Mouse (Mus musculus) heart, adult 2 months (tissue): ENCODE data around the gene Mttp. TPM values are rescaled to one million over a fixed set of nuclear protein-coding genes. Genes with fewer than 3 reads are reported as not detected.
A peak's percentile ranks its signal among the peaks of the same experiment; 100 is the strongest.

ENCODE experiments used
- DNase-seq, 2 experiments: peaks; one replicate each; pipeline ENCODE4 v3.0.0; 2021
- H3K27ac ChIP-seq: fragments of 200-600 bp; 2 replicates; pipeline ENCODE4 v1.8.1; 2022
- H3K27me3 ChIP-seq: fragments of 200-500 bp; 2 replicates; pipeline ENCODE4 v1.6.1; 2012; ENCODE audit warnings: mild to moderate bottlenecking, low read length, inconsistent platforms, mixed read lengths; ENCODE audit not compliant: control insufficient read depth, insufficient read depth
- H3K36me3 ChIP-seq: fragments of 200-500 bp; 2 replicates; pipeline ENCODE4 v1.6.1; 2012; ENCODE audit warnings: low read length, inconsistent platforms; ENCODE audit not compliant: control insufficient read depth, insufficient read depth
- H3K4me1 ChIP-seq: fragments of 200-500 bp; 2 replicates; pipeline ENCODE4 v1.6.1; 2011; ENCODE audit warnings: low read length; ENCODE audit not compliant: control insufficient read depth, insufficient read depth
- H3K4me3 ChIP-seq: fragments of 200-600 bp; 2 replicates; pipeline ENCODE4 v1.8.1; 2022
- H3K79me2 ChIP-seq: fragments of 200-500 bp; replicated peaks from 2 replicates; pipeline ENCODE4 v1.6.1; 2012; ENCODE audit warnings: mild to moderate bottlenecking, inconsistent platforms, low read length, moderate library complexity, mixed read lengths; ENCODE audit not compliant: control insufficient read depth, insufficient read depth
- H3K9ac ChIP-seq: fragments of 200-500 bp; 2 replicates; pipeline ENCODE4 v1.6.1; 2012; ENCODE audit warnings: low read depth, mild to moderate bottlenecking, control low read depth, inconsistent platforms, low read length, mixed read lengths
- CTCF ChIP-seq: fragments of 200-600 bp; IDR thresholded peaks from 2 replicates; pipeline ENCODE4 v1.8.1; 2022; ENCODE audit warnings: antibody characterized with exemption, mild to moderate bottlenecking, moderate library complexity
- EP300 ChIP-seq: fragments of 200-500 bp; IDR thresholded peaks from 2 replicates; pipeline ENCODE4 v1.6.1; 2011; ENCODE audit warnings: low read depth, low read length, control low read depth; ENCODE audit not compliant: insufficient read depth
- POLR2A ChIP-seq: fragments of 200-500 bp; IDR thresholded peaks from 2 replicates; pipeline ENCODE4 v1.6.1; 2011; ENCODE audit warnings: mild to moderate bottlenecking, low read depth, low read length, control low read depth; ENCODE audit not compliant: insufficient read depth
- WGBS: fragments of 180-500 bp; shearing (Covaris S2); methylation state at CpG from one replicate; pipeline ENCODE4 v1.1.7; 2018; 5-methylcytosine and 5-hydroxymethylcytosine counted together
- intact Hi-C: fragments of 180-260 bp; cut with DNase I; formaldehyde crosslinking; loops from one replicate; pipeline ENCODE4 v1.15.1; 2025
- polyA plus RNA-seq: library from polyadenylated mRNA; depleted of rRNA; stranded (reverse); fragments of >200 nt; gene quantifications from 2 replicates; pipeline ENCODE4 v1.2.3, GENCODE M21; 2012
- total RNA-seq, 2 experiments: library from RNA; stranded (reverse); gene quantifications; 2 replicates each; pipeline ENCODE4 v1.2.3; 2021

The Mttp gene
- total and polyA plus RNA-seq, 3 experiments: 2.0 to 6.9 (median 5.9) TPM

DNA sequence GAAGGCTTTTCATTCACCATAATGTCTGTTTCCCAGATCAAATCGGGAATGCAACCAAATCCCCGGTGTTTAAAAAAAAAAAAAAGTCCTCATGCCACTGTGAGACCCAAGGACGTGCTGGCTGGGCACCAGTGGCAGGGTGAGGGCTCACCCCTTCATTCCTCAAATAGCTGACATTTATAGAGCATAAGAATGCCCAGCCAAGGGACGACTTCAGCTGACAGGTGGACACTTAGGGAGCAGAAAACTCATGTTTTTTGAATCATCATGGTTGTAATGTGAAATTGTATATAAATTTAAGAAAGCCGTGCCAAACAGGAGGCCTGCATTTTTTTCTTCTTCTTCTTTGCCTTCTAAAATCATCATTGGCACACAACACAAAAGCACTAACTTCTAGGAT, 39.7 kb downstream of the Mttp start:
- 52% methylated on average over 5 of the region's 5 CpGs for WGBS
- intact Hi-C loops: no loop called here
- no peak overlapping the region for H3K27ac ChIP-seq

DNA sequence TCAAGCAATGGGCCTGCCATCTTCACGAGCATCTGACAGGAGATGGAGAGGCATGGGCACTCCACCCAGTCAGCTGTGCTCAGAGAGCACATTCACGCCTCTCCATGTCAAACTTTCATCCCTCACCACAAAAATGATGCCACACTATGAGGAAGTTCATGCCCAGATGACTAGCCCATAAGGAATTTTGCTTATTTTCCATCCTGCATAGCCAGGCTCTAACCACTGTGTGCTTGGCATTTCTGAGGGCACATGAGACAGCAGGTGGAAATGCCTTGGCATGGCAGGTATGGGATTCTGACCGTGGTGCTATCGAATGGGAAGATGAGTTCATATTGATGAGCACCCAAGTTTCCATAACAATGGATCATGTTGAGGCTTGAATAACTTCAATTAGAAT, 41.1 kb downstream of the Mttp start:
- TF ChIP-seq CTCF (no peak), EP300 (no peak), POLR2A (no peak)
- Histone ChIP-seq H3K27ac (no peak overlapping the region), H3K79me2 (no peaks in the 10 kb centered on the region), H3K36me3 (peaks cover 3% of the 10 kb centered on the region), H3K27me3 (no peaks in the 10 kb centered on the region), H3K9ac (no peak overlapping the region), H3K4me3 (no peak overlapping the region), H3K4me1 (no peaks in the 10 kb centered on the region)
- intact Hi-C loops: no loop called here
- 93% methylated on average over 4 of the region's 4 CpGs for WGBS
- DNase-seq: no peak

More for the DNA sequence above, 39.7 kb downstream of the Mttp start:
- DNase-seq: no peak
- Histone ChIP-seq H3K27me3 (no peaks in the 10 kb centered on the region), H3K9ac (no peak overlapping the region), H3K4me3 (no peak overlapping the region), H3K4me1 (no peaks in the 10 kb centered on the region), H3K36me3 (peaks cover 3% of the 10 kb centered on the region), H3K79me2 (no peaks in the 10 kb centered on the region)
- no peak for TF ChIP-seq POLR2A
- no peak for TF ChIP-seq CTCF
- no peak for TF ChIP-seq EP300

DNA sequence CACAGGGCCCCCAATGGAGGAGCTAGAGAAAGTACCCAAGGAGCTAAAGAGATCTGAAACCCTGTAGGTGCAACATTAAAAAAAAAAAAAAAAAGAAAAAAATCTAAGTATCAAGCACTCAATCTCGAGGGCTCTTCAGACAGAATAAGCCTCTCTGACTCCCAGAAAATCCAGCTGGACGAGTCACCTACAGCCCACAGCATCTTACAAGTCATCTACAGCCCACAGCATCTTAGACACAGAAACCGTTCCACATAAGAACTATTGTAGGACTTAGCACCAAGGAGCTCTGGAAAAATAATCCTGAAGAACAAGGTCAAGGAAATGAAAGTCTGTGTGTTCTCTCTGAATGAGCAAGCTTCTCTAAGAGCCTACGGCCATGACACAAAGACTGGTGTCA, 42.8 kb downstream of the Mttp start:
- no peak for DNase-seq
- Histone ChIP-seq H3K36me3 (peaks cover 3% of the 10 kb centered on the region), H3K79me2 (no peaks in the 10 kb centered on the region), H3K9ac (no peak overlapping the region), H3K4me3 (no peak overlapping the region), H3K4me1 (no peaks in the 10 kb centered on the region), H3K27me3 (no peaks in the 10 kb centered on the region), H3K27ac (no peak overlapping the region)
- TF ChIP-seq CTCF (no peak), EP300 (no peak), POLR2A (no peak)
- 89% methylated on average over 4 of the region's 4 CpGs for WGBS
- intact Hi-C loops: no loop called here

DNA sequence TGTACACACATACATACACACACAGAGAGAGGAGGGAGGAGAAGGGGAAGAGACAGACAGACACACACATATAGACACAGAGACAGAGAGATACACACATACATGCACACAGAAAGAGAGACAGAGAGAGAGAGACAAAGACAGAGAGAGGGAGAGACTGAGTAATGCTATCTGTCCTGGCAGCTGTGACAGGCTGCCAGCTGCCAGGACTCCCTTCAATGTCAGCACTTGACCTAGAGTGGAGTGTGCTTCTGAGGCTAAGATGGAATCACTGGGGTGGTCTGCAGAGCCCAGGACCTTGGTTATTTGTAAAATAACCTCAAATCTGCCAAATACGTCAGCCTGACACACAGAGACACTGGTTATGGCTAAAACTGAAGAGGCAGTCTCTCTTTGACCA, 47.0 kb downstream of the Mttp start:
- DNase-seq: peak in 1 of 2 experiments; percentile 17
- H3K4me1 ChIP-seq: peaks cover 3% of the 10 kb centered on the region
- TF ChIP-seq EP300 (no peak), CTCF (no peak), POLR2A (no peak)
- intact Hi-C loops: loop anchor here (2.0 kb wide), 1 partner anchor 45 kb away; the partner anchor contains the start of gene Trmt10a
- H3K27ac ChIP-seq: peak overlapping the region; percentile 48
- H3K27me3 ChIP-seq: no peaks in the 10 kb centered on the region
- H3K79me2 ChIP-seq: no peaks in the 10 kb centered on the region
- 69% methylated on average over 1 of the region's 1 CpGs for WGBS
- no peaks in the 10 kb centered on the region for H3K36me3 ChIP-seq
- no peak overlapping the region for H3K9ac ChIP-seq
- H3K4me3 ChIP-seq: no peak overlapping the region

DNA sequence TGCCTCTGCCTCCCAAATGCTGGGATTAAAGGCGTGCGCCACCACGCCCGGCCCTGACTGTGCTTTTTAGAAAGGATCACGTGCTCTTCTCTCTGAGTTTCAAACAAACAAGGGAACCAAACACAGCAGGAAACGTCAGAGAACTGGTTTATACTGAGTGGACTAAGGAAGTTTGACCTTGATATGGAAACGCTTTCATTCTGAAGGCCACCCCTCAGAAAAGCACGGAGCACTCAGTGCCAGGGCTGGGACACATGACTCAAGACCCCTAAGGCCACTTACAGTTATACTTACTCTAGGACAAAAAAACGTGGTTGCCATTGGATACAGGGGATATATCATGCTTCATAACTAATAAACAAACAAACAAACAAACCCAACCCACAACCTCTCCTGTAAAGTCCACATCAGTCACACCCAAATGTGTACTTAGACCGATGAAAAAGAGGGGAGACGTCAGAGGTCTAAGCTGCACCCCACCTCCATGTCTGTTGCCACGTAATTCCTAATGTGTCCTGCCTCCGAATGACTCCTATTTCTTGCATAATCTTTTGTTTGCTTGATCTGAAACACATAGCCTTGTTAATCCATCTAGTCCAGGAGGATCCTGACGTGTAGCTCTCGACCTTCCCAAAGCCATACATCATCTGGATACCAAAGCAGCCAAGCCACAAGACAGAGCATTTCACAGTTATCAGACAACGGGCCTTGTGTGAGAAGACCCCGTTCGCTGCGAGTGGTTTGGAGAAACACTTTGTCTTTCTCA, 48.3 kb downstream of the Mttp start:
- H3K9ac ChIP-seq: no peak overlapping the region
- peaks cover 3% of the 10 kb centered on the region for H3K4me1 ChIP-seq
- intact Hi-C loops: loop anchor here (2.0 kb wide), 1 partner anchor 46 kb away; the partner anchor contains the start of gene Trmt10a
- H3K27me3 ChIP-seq: no peaks in the 10 kb centered on the region
- H3K4me3 ChIP-seq: no peak overlapping the region
- no peak for DNase-seq
- no peaks in the 10 kb centered on the region for H3K36me3 ChIP-seq
- H3K79me2 ChIP-seq: no peaks in the 10 kb centered on the region
- TF ChIP-seq POLR2A: no peak
- no peak for TF ChIP-seq EP300
- TF ChIP-seq CTCF: no peak
- WGBS: 82% methylated on average over 19 of the region's 19 CpGs
- no peak overlapping the region for H3K27ac ChIP-seq

DNA sequence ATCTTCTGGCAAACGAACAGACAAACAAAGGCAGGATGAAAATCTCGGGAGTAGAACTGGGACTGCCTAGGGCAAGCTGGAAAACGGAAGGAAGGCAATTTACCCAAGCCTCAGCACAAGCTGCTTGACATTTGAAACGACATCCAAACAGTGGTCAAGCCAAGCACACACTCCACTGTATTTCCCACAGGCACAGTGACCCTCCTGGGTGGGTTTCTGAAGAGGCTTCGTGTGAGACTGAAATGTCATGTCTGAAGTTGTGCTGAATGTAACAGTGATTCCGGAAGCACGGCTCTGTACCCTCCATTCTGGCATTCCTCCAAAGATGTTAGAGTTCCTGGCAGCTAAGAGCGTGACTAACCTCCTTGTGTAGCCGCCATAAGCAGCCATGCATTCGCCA, 49.0 kb downstream of the Mttp start:
- WGBS: 27% methylated on average over 10 of the region's 10 CpGs
- H3K27ac ChIP-seq: no peak overlapping the region

More for the DNA sequence above, 49.0 kb downstream of the Mttp start:
- Histone ChIP-seq H3K4me1 (peaks cover 3% of the 10 kb centered on the region), H3K36me3 (no peaks in the 10 kb centered on the region), H3K27me3 (no peaks in the 10 kb centered on the region), H3K79me2 (no peaks in the 10 kb centered on the region), H3K9ac (no peak overlapping the region), H3K4me3 (no peak overlapping the region)
- TF ChIP-seq POLR2A (no peak), CTCF (no peak), EP300 (no peak)
- intact Hi-C loops: loop anchor here (2.0 kb wide), 1 partner anchor 47 kb away; the partner anchor contains the start of gene Trmt10a
- no peak for DNase-seq
